Mouse (Mus musculus): ENCODE measurements around the gene Pif1.

Pif1 gene

DNA sequence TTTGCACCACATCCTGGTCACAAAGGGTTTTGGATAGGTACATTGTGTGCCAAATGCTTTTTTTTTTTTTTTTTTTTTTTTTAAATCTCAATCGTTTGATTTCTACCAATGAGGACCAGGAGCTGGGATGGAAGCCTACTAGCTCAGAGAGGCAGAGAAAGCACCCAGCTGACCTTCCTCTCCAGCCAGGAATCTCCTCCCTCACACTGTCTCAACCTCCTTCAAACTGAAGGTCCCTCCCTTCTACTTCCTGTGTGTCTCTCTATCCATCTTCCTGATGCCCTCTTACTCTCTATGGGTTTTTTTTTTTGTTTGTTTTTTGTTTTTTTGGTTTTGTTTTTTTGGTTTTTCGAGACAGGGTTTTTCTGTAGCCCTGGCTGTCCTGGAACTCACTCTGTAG lies 14.0 kb downstream of the Pif1 start:
- DNase-seq = no peak

DNA sequence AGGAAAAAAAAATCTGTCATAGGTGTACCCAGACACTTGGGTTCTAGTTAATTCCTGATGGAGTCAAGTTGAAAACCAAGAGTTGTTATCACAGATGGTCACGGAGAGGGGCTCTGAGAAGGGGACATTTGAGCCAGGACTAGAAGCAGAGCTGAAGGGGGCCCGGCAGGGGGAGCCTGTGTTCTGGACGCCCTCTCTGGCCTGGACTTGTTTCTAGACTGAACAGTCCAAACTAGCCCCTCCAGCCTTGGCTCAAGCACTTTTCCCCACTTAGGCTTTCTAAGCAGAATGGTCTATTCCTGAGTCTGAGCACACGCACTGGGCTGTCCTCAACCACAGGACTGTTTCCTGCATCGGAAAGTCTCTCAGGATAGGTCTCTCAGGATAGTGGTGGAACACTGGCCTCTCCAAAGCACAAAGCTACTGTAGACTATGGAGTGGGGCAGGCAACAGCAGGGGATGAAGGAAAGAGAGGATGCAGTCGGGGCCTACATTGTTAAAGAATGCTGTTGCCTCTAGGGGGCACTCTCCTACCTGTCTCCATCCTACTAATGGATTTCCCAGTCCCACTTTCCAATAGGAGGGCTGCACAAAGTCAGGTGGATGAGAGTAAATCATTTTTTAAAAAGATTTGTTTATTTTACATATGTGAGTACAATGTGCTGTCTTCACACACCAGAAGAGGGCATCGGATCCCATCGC lies 16.6 kb downstream of the Pif1 start:
- DNase-seq = no peak

DNA sequence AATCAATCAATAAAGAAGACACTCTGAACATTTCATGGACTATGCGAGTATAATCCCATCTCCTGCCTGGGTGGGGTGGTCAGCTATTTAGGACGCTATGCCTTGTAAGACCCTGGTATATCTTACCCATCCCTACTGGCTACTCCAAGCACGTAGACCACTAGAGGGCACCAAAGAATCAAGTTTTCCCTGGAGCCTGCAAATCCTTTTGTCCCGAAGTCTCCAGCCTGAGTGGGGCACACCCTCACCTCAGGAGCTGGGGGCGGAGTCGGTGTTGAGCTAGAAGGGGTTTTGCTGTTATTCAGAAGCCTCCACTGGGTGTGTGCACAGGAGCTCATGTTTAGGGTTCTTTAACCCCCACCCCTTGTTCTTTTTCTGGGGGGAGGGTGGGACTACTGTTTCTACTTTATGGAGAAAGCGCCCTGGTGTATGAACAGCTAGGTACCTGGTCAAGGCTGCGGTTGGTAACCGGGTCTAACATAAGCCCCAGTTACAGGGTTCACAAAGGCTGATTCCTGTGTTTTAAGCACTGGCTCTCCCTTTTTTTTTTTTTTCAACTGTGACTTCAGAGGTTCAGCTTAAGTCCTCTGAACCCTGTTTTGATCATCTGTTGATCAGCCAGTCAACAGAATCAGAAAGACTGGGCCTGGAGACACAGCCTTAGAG lies 18.6 kb downstream of the Pif1 start:
- DNase-seq = peak; percentile 37

DNA sequence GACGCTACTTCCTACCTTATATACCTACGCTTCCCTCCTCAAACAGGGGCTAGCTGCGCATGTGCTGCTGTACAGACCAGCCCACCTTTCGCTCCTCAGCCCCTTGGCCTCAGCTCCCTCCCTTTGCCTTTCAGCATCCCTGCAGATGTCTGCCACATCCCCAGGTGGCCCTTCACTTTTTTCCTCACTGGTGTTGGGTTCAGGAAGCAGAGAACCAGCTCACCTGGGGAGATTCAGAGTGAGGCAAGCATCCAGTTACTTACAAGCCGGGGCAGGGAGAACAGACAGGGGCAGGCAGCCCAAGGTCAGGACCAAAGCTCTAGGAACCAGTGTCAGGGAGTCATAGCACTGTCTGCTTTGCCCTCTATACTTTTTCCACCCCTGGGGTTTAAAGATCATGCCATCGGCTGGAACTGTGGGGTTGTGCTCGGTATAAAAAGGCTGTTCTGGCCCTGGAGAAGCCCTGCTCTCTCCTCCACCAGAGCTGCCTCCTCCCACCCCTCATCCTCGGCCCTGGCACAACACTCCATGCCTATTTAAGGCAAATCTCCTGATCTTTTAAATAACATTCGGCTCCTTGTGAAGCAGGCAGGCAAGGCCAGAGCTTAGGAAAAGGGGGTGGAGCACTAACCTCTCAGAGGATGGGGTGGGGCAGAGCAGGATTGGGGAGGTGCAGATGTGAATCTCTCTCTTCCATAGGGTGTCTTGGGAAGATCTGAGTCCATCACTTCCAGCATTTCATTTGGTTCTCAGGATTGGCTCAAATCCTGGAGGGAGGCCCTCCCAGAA lies 19.6 kb downstream of the Pif1 start:
- no peak for DNase-seq

DNA sequence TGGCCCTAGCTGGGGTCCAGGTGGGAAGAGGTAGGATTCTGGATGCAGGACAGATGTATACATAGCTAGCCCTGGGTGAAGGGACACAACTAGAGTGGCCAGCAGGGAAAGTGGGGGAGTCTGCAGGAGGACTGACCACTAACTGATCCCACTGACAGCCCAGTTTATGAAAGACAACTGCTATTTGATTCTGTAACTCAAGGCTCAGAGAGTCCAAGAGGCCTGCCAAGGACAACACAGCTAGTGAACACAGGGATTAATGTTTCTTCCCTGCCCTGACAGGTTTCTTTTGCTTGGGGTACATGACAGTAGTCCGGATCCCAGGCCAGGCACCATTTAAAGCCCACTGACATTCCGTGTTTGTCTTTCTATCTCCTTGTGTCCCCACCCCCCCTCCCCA lies 20.2 kb downstream of the Pif1 start:
- DNase-seq = no peak

DNA sequence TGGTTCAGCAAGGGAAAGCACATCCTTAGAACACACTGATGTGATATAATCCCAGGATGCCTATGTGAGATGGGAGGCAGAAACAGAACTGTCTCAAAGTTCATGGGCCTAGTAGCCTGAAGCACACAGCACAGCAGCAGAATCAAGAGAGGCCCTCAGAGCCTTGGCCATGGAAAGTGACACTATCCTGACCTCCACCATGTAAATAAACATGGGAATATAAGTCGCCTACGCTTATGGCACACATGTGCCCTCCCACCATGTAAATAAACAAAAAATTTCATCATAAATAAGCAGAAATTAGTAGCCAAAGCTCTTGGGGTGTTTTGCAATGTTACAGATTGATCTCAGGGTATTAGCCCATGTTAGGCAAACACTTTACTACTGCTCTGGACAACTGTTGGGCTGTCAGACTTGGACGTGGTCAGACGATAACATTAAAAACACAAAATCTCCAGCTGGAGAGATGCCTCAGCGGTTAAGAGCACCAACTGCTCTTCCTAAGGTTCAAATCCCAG lies 25.1 kb downstream of the Pif1 start:
- DNase-seq = no peak

DNA sequence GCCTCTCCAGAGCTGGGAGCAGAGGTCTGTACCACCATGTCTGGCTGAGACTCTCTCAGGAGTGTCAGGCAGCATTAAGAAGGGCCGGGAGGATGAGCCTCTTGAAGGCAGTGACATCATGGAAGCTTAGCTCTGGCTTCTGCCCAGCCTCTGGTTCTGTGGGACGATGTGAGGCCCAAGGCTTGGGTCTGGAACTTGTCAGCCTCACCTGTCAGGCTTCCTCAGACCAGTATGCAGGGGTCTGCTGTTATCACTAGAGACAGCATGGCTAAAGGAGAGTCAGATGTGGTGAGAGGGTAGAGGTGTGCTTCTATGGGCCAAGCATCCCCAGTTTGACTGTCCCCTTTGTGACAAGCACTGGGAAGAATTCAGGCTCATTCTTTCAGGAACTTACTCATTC lies 26.1 kb downstream of the Pif1 start:
- no peak for DNase-seq

DNA sequence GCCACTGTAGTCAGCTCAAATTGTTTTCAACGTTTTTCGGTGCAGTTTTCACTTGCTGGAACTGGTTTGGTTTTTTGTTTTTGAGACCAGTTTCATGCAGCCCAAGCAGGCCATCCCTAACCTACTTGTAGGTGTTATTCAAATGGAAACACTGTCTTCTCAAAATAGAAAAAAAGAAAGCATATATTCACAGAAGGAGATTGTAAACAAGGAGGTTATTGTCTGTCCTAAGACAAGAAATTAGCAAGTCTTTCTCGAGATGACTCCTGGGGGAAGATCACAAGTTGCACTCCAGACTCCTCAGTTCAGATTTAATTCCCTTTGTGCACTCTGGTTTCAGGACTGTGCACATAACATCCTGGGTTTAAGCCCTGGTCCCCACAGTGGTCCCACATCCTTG lies 32.4 kb downstream of the Pif1 start:
- no peak for DNase-seq

DNA sequence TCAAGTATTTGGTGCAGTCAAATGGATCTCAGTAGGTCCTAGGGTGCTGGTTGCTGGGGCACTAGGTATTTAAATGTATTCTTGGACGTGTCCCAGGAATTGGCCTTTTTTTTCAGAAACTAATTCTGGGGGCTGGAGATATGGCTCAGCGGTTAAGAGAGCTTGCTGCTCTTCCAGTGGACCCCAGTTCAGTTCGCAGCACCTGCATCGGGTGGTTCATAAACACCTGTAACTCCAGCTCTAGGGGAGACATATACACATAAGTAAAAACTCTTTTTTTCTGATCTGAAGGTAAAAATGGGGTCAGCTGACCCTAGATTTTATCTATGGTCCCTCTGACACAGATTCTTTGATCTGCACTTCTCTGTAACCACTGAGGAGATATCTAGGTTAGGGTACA lies 34.2 kb downstream of the Pif1 start:
- no peak for DNase-seq

DNA sequence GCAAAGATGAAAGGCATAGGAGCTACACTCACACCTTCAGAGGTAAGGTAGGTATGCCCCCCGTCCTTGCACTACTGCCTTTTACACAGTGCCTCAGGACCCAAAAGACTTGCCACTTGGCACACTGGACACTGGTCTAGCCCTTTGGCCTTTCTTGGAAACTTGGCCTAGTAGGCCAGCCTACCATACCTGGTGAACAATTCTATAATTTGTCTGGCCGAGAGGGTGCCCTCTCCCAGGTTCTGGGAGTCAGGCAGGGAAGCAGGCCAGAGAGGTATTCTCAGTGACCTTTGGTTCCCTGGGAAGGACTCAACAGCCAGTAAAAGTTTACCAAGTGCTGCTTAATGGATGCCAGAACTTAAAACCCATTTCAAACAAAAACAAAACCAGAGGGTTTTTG lies 34.7 kb downstream of the Pif1 start:
- DNase-seq = no peak

DNA sequence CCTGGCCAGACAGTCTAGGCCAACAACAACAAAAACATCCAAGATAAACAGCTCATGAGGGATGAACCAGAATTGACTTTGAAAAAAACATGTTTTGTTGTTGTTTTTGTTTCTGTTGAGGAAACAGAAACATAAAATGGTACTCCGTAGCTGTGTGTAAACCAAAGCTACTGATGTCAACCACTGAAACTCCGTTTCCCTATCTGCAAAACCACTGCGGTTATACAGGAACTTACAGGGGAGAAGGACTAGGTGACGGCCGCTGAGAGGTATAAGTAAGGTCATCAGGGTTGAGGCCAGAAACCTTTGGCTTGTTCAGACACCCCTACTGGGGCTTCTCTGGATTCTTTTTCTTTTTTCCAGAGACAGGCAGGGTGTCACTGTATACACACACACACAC lies 35.9 kb downstream of the Pif1 start:
- no peak for DNase-seq

DNA sequence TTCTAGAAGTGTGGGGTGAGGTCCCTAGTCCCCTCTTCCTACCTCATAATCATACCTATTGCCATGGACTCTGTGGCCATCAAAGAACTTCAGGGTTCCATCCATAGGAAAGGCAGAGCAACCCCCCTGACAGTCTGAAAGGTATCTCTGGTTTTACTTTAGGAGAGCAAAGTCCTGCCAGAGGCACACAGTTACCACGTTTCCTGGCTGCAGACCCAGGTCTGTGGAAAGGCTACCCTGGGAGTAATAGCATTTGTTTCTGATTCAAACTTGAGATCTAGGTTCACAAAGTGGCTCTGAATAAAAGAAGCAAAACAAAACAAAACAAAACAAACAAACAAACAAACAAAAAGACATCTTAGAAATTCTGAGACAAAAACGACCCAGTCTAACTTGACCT lies 37.3 kb downstream of the Pif1 start:
- no peak for DNase-seq

DNA sequence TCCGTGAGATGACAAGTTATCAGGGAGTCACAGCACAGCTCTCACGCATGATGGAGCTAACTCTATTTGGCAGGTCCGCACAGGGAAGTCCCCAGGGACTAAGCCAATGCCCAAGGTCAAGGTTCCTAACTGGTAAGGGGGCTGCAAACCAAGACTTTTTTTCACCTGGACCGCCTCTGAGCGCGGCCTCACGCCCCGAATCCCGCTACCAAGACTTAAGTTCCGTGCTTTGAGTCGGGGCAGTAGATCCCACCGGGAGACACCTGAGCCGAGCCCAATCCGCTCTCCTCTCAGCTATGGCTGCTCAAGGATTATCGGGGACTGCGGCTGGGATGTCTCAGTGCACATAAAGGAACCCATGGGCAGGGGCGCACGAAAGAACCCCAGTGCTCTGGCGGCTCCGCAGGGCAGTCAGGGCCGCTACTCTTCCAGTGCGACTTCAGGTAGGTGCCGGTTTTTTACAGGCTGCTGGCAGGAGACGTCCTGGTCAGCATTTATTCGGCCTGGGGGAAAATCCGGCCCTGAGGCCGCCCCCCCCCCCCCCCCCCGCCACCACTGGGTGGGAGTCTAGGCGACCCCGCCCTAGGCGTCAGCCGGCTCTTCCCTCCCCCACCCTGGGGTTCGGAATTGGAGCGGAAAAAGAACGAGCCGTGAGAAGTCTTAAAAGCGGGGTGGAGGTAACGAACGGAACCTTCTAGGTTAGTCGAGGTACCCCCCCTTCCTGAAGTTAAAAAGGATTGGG lies 42.2 kb downstream of the Pif1 start, which contains the start of gene Rbpms2:
Gene Rbpms2 (plus strand): TSS at position 624 of the 742 bp plus-strand sequence.
- DNase-seq = no peak

DNA sequence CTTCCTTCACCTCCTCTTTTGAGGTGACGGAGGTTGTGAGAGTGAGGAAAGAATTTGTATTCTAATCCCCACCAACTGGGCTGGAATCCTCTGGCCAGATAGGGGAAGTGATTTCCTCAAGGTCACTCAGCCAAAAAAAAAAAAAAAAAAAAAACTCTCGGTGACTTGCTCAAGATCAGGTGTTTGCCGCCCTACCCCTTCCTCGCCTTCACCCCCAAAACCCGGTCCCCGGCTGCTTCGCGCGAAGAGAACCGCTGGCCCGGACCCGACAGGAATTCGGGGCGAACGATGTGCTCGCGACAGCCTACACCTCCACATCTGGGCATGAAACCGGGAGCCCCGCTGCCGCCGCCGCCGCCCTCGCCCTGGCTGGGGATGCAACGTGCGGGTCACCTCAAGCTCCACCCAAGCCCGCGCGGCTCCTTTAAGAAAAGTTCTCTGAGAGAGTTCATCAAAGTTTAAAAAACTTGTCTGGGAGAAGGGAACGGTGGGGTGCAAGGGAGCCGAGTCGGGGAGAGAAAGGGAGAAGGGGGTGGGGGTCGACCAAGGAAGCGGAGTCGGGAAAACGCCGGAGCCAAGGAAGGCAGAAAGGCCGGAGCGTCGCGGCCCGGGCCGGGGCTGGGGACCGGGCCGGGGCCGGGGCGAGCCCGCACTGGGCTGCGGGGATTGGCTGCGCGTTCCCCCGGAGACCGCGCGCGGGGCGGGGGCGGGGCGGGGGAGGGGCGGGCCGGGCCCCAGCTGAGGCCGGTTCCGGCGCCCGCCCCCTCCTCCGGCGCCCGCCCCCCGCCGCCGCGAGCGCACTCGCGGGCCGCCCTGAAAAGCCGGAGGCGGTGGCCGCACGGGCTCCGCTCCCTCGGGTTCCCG lies 43.0 kb downstream of the Pif1 start:
- no peak for DNase-seq

DNA sequence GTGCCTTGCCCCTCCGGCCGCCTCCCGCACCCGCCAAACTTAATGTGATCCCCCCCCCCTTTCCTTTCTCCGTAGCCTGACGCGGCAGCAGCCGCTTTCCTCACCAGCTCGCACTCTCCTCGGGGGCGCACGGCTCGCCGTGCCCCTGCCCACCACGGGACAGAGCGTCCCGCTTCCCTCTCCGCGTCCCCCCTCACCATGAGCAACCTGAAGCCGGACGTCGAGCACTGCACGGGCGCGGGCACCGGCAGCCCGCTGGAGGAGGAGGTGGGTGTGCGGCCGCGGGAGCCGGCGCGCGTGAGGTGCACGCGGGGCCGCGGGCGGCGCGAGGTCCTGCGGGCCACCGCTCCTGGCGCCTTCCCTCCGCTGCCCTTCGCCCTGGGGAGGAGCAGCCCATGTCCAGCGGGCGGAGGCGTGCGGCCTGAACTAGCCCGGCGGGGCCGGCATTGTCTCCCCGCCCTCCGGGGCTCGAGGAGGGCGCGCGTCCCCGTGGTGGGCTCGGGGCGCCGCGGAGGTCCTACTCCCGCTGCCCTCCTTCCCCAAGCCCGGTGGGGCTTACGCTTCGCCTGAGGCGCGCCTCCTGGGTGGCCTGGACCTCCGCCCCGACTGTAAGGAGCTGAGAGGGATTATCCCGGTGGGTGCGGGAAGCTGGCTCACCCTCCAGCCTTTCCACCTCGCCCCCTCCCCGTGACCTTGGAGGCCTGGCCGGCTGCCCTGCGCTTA lies 43.8 kb downstream of the Pif1 start:
- no peak for DNase-seq

DNA sequence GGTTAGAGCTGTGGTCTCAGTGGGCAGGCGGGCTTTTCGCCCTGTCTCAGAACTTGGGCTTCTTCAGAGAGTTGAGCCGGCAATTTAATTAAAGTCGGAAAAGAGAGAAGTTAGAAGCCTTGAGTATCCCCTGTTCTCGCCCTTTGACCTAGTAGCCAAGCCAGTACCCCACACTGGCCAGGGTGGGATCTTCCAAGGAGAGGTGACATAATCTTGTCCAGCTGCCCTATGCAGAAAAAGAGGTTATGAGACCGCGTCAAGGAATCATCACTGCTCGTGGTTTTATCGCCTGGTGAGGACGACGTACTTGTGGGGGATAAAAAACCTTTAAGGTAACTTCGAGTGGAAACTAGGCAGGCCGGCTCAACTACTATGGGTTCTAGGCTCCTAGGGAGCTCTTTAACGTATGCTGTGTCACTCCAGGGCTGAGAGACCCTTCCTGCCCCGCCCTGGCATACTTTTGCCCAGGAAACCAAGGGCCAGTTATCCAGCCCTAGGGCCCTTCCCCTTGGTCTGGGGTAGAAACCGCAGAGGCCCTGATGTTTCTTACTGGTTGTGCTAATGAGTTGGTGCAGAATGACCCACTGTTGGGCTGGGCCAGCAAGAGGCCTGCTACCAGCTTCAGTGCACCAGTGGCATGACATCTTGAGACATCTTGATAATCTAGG lies 44.5 kb downstream of the Pif1 start:
- no peak for DNase-seq

DNA sequence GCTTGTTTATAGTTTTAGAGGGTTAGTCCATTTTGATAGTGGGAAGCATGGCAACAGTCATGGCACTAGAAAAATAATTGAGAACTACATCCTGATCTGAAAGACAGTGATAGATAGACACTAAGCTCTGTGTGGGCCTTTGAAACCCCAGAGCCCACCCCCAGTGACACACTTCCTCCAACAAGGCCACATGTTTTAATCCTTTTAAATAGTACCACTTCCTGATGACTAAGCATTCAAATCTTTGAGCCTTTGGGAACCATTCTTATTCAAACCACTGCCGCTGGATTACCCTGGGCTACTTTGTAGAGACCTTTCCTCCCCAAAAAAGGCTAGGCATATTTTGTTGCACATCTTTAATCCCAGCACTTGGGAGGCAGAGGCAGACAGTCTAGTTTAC lies 48.8 kb downstream of the Pif1 start:
- no peak for DNase-seq

DNA sequence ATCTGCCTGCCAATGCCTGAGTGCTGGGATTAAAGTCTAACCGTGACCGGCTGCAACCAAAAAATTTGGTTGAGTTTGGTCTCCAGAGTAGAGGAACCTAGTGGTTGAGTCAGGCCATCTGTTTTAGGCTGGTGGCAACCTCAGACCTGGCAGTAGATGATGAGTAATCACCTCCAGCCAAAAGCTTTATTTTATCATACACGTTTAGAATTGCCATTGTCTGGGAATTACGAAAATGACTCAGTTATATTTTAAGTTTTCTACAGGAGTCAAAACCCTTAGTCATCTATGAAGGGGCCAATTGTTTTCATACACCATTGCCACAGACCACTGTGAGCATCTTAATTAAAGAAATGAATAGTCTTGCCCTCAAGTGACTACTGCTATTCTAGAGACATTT lies 50.0 kb downstream of the Pif1 start:
- no peak for DNase-seq

DNA sequence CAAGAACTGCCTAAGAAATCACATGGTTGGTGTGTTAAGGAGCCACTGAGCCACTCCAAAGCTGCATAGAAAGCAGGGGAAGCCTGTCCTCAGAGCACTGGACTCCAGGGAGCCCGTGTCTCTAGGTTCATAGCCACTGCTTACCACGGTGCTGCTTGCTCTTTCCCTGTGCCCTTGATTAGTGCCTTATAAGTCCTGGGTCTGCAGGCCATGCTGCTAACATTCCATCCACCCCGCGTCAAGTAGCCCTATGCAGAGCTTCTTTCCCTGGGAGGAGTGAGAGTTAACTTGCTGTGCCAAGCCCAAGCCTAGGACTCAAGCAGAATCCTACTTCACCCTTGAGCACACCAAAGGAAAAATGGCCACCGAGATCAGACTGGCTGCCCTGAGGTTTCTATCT lies 52.1 kb downstream of the Pif1 start:
- DNase-seq = no peak

DNA sequence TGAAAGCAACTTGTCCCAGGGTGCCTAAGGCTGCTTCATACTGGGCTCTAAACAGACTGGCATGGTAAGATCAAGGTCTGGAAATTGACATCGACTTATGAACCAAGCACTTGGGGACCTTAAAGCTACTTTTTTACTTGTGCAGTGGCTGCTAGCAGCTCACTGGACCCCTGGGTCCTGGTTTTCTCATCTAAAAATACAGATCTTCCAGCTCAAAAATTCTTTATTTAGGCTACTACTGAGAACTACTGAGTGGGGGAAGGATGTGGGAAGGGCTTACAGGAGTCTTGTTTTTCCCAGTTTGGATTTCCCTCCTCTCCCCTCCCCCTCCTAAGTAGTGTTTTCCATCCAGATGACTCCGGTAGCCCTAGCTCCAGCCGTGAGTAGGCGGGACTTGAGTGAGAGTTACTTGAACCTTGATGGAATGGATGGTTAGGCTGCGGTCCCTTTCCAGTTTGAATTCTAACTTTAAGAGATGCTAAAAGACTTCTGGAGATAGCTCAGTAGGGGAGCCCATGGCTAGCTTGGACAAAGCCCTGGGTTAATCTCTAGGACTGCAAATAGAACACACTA lies 54.0 kb downstream of the Pif1 start:
- DNase-seq = no peak

Data from cerebellum, adult 9-11 months (tissue).